Mouse (Mus musculus) cortical plate, adult 2 months (tissue): ENCODE data around the gene Gm37240. TPM values are rescaled to one million over a fixed set of nuclear protein-coding genes. Genes with fewer than 3 reads are reported as not detected.

Source experiments
- H3K27ac ChIP-seq: fragments of 200-500 bp; 2 replicates; pipeline ENCODE4 v1.5.1; 2012; ENCODE audit warnings: low read length, control low read depth, inconsistent platforms; ENCODE audit not compliant: insufficient read depth
- H3K4me1 ChIP-seq: fragments of 200-500 bp; 2 replicates; pipeline ENCODE4 v1.6.1; 2011; ENCODE audit warnings: low read length; ENCODE audit not compliant: control insufficient read depth, insufficient read depth
- H3K4me3 ChIP-seq: fragments of 200-500 bp; 2 replicates; pipeline ENCODE4 v1.5.1; 2011; ENCODE audit warnings: mild to moderate bottlenecking, low read length, control low read depth; ENCODE audit not compliant: insufficient read depth
- CTCF ChIP-seq: fragments of 200-500 bp; IDR thresholded peaks from 2 replicates; pipeline ENCODE4 v1.5.1; 2011; ENCODE audit warnings: mild to moderate bottlenecking, control low read depth, low read length; ENCODE audit not compliant: insufficient read depth; ENCODE audit errors: extremely low read depth
- POLR2A ChIP-seq: fragments of 200-500 bp; IDR thresholded peaks from 2 replicates; pipeline ENCODE4 v1.6.1; 2011; ENCODE audit warnings: mild to moderate bottlenecking, low read length, control low read depth; ENCODE audit not compliant: insufficient read depth; ENCODE audit errors: extremely low read depth
- polyA plus RNA-seq: library from polyadenylated mRNA; depleted of rRNA; stranded (reverse); fragments of >200 nt; gene quantifications from 2 replicates; pipeline ENCODE4 v1.2.3, GENCODE M21; 2012

Gm37240 gene
- polyA plus RNA-seq, 1 experiment, result 0.81 TPM

DNA sequence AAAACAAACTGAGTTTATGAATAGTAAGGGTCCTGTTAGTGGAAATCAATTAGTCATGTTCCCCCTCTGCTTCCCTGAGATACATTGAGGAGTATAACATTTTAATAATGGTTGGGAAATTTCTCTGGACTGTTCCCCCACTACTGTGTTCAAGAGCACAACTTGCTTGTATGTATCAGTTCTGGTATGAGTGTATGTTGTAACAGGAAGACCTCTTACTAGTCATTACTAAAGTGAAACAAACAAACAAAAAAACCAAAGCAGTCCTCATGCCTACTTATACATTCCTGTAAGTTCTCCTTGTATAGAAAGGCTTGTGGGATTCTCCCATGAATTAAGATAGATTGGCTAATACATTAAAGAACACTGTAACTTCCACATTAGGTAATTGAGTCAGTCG is 940.9 kb downstream of the Gm37240 start:
- Histone ChIP-seq H3K27ac (no peak overlapping the region), H3K4me3 (no peak overlapping the region), H3K4me1 (no peaks in the 10 kb centered on the region)
- TF ChIP-seq POLR2A (no peak), CTCF (no peak)

DNA sequence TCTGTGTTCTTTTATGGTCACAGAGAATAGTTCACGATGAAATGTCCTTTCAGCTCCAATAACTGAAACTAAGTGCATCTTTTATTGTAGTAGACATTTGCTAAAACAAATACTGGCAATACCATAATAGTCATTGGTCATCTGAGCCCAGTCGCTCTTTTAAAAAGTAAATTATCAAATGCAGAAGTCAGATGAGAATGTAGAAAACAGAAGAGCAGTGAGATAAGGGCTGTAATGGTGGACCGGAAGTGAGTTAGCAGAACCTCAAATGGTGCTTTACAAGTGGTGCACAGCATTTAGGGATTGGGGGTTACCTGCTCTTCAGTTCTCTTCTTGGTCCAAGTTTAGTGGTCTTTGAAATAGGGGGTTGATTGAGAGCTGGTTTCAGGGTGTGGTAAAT is 942.4 kb downstream of the Gm37240 start:
- H3K4me1 ChIP-seq, result no peaks in the 10 kb centered on the region
- TF ChIP-seq CTCF, result no peak
- TF ChIP-seq POLR2A, result no peak
- H3K4me3 ChIP-seq, result no peak overlapping the region

DNA sequence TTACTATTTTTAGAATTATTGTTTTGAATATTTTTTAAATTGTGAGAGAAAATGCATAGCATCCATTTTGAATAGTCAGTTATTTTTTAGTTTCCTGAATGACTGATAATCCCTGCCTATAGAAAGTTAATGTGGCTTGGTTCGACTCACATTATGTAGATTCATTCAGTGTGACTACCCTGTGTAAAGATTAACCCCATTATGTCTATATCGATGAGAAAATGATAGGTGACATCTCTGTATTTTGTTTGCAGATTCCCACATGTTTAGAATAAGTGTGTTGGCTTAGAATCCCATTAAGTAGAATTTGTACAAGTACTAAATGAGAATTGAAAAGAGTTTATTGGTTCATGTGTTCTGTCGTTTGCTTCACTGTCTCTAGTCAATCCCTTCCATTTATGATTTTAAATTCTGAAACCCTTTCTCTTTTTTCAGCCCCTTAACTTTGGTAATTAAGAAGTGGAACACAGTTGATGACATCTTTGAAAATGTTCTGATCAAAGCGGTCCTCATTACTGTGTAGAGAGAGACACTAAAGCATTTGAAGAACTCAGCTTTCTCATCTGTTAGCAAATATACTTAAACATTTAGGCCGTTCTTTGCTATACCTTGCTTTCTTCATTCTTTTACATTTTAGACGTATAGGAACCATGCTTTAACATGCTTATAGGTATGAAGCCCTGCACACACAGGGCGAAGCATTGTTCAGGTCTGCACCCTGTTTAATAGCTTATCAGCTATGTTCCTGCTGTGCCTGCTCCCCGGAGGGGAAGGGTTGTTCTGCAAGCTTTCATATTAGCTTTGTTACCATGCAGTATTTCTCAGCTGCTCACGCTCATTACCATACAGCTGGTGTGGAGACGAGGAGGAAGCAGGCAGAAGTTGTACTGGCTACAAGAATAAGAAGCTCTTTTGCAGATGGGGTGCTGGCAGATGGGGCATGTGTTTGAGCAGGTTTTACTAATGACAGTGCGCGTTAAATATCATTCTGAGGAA is 949.7 kb downstream of the Gm37240 start:
- Histone ChIP-seq H3K27ac (peak overlapping the region; percentile 64), H3K4me1 (peaks cover 2% of the 10 kb centered on the region), H3K4me3 (no peak overlapping the region)
- no peak for TF ChIP-seq CTCF
- no peak for TF ChIP-seq POLR2A

More for the DNA sequence above, 942.4 kb downstream of the Gm37240 start:
- no peak overlapping the region for H3K27ac ChIP-seq

DNA sequence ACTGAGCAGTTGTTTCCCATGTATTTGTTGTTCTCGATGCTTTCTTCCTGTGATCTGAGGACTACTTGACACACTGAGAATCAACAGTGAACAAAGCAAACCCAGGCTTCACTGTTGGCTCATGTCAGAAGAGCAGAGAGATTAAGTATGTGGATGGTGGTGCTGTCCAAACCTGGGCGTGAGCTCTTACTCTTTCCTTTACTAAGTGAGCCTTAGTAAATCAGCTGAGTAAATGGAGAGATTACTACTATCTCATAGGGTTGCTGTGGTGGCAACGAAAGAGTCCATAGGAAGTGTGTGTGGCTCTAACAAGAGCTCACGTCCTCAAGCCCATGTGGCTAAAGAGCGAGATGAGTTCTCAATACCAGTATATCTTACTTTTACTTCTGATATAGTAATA is 950.4 kb downstream of the Gm37240 start:
- Histone ChIP-seq H3K4me1 (peaks cover 2% of the 10 kb centered on the region), H3K27ac (no peak overlapping the region), H3K4me3 (no peak overlapping the region)
- TF ChIP-seq POLR2A, result no peak

DNA sequence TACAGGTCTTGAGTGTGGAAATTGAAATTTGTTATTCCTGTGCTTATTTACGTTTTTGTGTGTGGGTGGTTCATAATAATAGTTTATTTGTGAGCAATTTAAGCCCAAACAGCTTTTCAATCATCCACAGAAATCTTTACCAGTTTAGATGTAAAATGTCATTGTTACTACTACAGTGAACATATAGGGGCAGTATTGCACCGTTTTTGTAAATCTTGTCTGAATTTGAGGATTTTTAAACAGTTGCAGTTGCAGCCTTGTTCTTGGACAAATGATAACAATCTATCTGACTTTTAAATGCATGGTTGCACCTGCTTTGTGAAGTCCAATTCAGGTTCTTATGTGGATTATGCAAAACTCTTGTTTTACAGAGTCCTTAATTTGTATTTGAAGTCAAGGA is 951.1 kb downstream of the Gm37240 start:
- H3K27ac ChIP-seq, result no peak overlapping the region
- peaks cover 2% of the 10 kb centered on the region for H3K4me1 ChIP-seq
- H3K4me3 ChIP-seq, result no peak overlapping the region
- TF ChIP-seq CTCF, result peak; percentile 13; the same call in 1 of the 2 replicates
- no peak for TF ChIP-seq POLR2A

DNA sequence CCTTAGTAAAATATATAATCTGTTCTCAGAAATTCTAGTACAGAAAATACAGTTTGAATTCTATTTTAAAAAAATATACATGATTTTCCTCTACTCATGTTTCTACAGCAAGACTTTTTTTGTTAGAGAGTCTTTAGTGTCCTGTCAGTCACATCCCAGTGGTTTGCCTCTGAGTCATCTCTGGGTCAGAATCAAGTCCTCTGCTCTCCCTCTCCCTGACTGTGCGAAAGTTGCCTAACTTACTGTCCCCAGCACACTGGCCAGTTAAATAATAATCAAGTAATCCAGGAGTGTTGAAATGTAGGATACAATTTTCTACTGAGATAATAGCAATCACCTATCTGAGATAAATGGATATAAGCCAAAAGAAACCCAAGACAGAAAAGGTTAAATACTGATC is 951.6 kb downstream of the Gm37240 start:
- no peak for TF ChIP-seq CTCF
- no peak for TF ChIP-seq POLR2A
- H3K4me3 ChIP-seq, result no peak overlapping the region
- no peak overlapping the region for H3K27ac ChIP-seq
- H3K4me1 ChIP-seq, result peaks cover 2% of the 10 kb centered on the region

DNA sequence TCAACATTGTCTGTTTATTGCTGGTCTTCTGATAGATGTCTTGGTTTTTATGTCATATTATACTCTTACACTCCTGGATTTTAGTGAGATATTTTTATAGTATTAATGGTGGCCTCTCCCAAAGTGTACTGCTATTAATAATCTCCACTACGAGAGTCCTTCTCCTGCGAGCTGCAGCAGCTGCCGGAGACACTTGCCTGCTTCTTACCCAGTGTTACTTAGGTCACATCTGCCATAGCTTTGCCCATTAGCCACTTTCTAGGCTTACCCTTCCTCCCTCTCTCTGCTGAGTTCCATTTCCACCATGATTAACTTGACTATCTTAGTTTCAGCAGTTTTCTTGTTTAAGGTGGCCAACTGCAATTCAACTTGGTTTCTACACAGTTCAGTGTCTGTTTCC is 956.6 kb downstream of the Gm37240 start:
- no peak for TF ChIP-seq CTCF
- TF ChIP-seq POLR2A, result no peak
- Histone ChIP-seq H3K4me1 (no peaks in the 10 kb centered on the region), H3K4me3 (no peak overlapping the region), H3K27ac (no peak overlapping the region)

DNA sequence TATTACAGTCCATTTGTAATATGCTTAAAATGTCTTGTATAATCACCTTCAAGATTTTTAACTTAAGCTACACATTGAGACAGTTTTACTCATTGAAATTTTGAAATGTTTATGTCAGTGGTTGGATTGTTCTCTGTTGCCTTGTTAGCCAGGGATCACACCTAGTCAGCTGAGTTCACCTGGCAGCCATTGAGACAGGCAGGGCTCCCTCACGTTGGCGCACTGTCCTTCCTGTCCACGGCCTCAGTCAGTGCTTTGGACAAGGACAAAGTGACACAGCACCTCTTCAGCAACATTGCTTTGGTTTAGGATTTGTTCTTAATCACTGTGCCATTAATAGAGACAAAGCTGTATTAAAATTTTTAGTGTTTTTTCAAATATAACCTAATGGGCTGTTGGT is 958.1 kb downstream of the Gm37240 start:
- no peaks in the 10 kb centered on the region for H3K4me1 ChIP-seq
- H3K4me3 ChIP-seq, result no peak overlapping the region
- no peak overlapping the region for H3K27ac ChIP-seq
- no peak for TF ChIP-seq CTCF
- no peak for TF ChIP-seq POLR2A

DNA sequence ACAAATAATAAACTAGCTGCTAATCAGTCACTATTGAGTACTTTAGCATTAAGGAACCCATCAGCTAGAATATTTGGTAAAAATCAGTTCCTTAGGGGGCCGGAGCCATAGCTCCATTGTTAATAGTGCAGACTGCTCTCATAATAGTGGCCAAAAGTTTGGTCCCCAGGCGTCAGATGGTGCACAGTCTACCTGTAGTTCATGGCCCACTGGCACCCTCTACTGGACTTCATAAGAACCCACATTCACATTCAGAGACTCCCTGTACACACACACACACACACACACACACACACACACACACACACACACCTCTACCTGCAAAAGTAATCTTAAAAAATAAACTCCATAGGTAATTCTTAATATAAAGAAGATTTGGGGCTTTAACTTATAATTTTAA is 959.4 kb downstream of the Gm37240 start:
- Histone ChIP-seq H3K27ac (no peak overlapping the region), H3K4me1 (no peaks in the 10 kb centered on the region), H3K4me3 (no peak overlapping the region)
- TF ChIP-seq POLR2A (no peak), CTCF (no peak)

DNA sequence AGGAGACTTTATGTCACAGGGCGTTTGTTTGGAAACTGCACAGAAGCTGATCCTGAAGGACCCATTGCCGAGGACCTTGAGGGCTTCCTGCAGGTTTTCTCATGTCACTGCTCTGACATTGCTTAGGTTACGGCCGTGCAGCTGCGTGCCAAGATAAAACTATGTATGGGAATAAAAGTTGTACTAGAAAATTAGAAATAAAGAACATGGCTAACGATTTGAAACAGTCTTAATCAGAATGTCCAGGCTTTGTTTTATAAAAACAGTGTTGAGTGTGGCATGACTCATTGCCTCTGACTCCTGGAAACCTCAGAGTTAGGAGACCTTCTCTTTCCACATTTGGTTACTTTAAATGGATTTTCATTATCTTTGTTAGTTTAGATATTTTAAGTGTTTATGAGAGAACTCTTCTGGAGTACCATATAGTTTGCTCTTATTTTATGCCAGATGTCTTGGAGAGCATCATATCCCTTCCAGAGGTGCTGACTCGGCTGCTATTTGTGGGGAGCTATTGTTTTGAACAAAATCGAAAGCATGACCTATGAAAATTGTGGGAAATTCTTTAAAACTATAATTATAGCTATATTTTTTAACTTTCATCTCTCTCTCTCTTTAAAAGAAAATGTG is 960.0 kb downstream of the Gm37240 start:
- no peak for TF ChIP-seq CTCF
- no peak for TF ChIP-seq POLR2A
- H3K4me3 ChIP-seq, result no peak overlapping the region
- no peaks in the 10 kb centered on the region for H3K4me1 ChIP-seq
- no peak overlapping the region for H3K27ac ChIP-seq
